ENCODE assay signal across 29 mouse cellular contexts in the genomic region with DNA sequence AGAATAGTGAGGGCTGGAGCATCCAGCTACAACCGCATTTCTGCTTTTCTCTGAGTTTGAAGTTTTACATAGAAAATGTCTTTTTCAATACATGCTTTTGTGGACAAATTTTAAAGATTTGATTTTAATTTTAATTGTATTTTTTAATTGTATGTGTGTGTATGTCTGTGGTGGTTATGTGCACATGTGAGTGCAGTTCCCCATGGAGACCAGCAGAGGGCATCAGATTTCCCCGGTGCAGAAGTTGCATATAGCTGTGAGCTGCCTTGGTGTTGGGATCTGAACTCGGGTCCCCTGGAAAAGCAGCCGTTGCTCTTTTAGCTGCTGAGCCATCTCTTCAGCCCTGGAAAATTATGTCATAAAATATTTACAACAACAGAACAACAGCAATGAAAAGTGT. TPM values are rescaled to one million over a fixed set of nuclear protein-coding genes. Genes with fewer than 3 reads are reported as not detected.
DNase-seq lines count a peak whose midpoint lies in the region; ATAC-seq and TF ChIP-seq lines count a peak whose summit lies in the region.
"Had no signal": no experiment of that assay in that cellular context is flagged by ENCODE, and none has a peak within 500 bp of the region (broad histone marks: within the 10 kb centered on the region; RNA-seq: fewer than 3 reads in every experiment).

No protein-coding gene starts in this region.

- no peaks in the 10 kb centered on the region for H3K27me3 ChIP-seq in heart, adult 2 months (ENCODE audit: control insufficient read depth, insufficient read depth, low read length)
- no peaks in the 10 kb centered on the region for H3K27me3 ChIP-seq in liver, embryonic 14.5 days (ENCODE audit: control insufficient read depth, insufficient read depth, low read length)
- no peaks in the 10 kb centered on the region for H3K27me3 ChIP-seq in liver, embryonic 12.5 days (replicated peaks)
- H3K27me3 ChIP-seq in E14TG2a.4 (ENCODE audit: insufficient read depth, low read length), result no peaks in the 10 kb centered on the region; the same call in 1 of the 2 replicates
- H3K27me3 ChIP-seq: heart, embryonic 12.5 days; limb, embryonic 13.5 days; liver, embryonic 13.5 days; midbrain, embryonic 12.5 days; Patski had no signal

- no peak overlapping the region for H3K4me2 ChIP-seq in liver, embryonic 14.5 days (ENCODE audit: low read depth)
- no peak overlapping the region for H3K4me2 ChIP-seq in liver, embryonic 12.5 days
- H3K4me2 ChIP-seq: heart, embryonic 12.5 days; hindbrain, embryonic 14.5 days; limb, embryonic 13.5 days; liver, embryonic 13.5 days; lung, embryonic 14.5 days; midbrain, embryonic 12.5 days had no signal

- H3K27ac ChIP-seq in heart, adult 2 months, result no peak overlapping the region
- H3K27ac ChIP-seq in liver, embryonic 14.5 days, result no peak overlapping the region
- H3K27ac ChIP-seq in liver, embryonic 12.5 days, result no peak overlapping the region
- H3K27ac ChIP-seq in bone marrow macrophage, adult 2 months (ENCODE audit: insufficient read depth, low read depth, low read length), result no peak overlapping the region
- H3K27ac ChIP-seq: liver, embryonic 13.5 days had no signal

- no peak for ATAC-seq in liver, embryonic 14.5 days (ENCODE audit: insufficient read depth)
- no peak for ATAC-seq in liver, embryonic 12.5 days
- no peak for ATAC-seq in CD4-positive, CD25-positive, alpha-beta regulatory T cell, adult 4 months
- ATAC-seq: Patski had no signal

- no peaks in the 10 kb centered on the region for H3K79me2 ChIP-seq in heart, adult 2 months (replicated peaks; ENCODE audit: control insufficient read depth, insufficient read depth, low read length)

- peaks cover 15% of the 10 kb centered on the region for H3K4me1 ChIP-seq in heart, adult 2 months (ENCODE audit: control insufficient read depth, insufficient read depth, low read length)
- no peaks in the 10 kb centered on the region for H3K4me1 ChIP-seq in liver, embryonic 14.5 days (replicated peaks; ENCODE audit: control insufficient read depth in 2 of 2, insufficient read depth in 2 of 2, low read length in 1 of 2)
- H3K4me1 ChIP-seq in liver, embryonic 12.5 days, result peaks cover 8% of the 10 kb centered on the region; the same call in 1 of the 2 replicates
- H3K4me1 ChIP-seq in E14TG2a.4 (replicated peaks; ENCODE audit: low read depth, low read length), result peaks cover 10% of the 10 kb centered on the region
- H3K4me1 ChIP-seq in bone marrow macrophage, adult 2 months (ENCODE audit: control insufficient read depth, insufficient read depth, low read length), result peaks cover 21% of the 10 kb centered on the region

- H3K9ac ChIP-seq in heart, adult 2 months (ENCODE audit: low read depth, low read length), result no peak overlapping the region
- H3K9ac ChIP-seq in liver, embryonic 14.5 days (replicated peaks), result no peak overlapping the region
- no peak overlapping the region for H3K9ac ChIP-seq in liver, embryonic 12.5 days
- H3K9ac ChIP-seq: heart, embryonic 12.5 days; hindbrain, embryonic 14.5 days; limb, embryonic 13.5 days; liver, embryonic 13.5 days; lung, embryonic 14.5 days; midbrain, embryonic 12.5 days had no signal

- no peak overlapping the region for H3K4me3 ChIP-seq in heart, adult 2 months
- no peak overlapping the region for H3K4me3 ChIP-seq in liver, embryonic 14.5 days (ENCODE audit: insufficient read depth in 1 of 2, low read depth in 2 of 2, low read length in 2 of 2)
- no peak overlapping the region for H3K4me3 ChIP-seq in liver, embryonic 12.5 days
- H3K4me3 ChIP-seq in E14TG2a.4 (replicated peaks; ENCODE audit: low read length), result no peak overlapping the region
- no peak overlapping the region for H3K4me3 ChIP-seq in bone marrow macrophage, adult 2 months (ENCODE audit: insufficient read depth, low read length)
- H3K4me3 ChIP-seq: erythroblast, embryonic 14.5 days; heart, embryonic 12.5 days; limb, embryonic 13.5 days; liver, embryonic 13.5 days; midbrain, embryonic 12.5 days had no signal

- intact Hi-C loops in heart, adult 2 months (cut with DNase I), result no loop called here
- intact Hi-C loops in heart, postnatal 10 days (cut with DNase I), result no loop called here

- DNase-seq in heart, adult 2 months, result no peak
- DNase-seq in heart, postnatal 10 days, result no peak
- DNase-seq in liver, embryonic 14.5 days (ENCODE audit: low read depth in 3 of 3, low spot score in 3 of 3), result no peak
- DNase-seq: adrenal gland, postnatal 10 days; cerebellum, adult 11-12 months; cerebellum, postnatal 10 days; gastrocnemius, postnatal 36 days; heart, adult 18-20 months; kidney, adult 2 months; liver, embryonic 13.5 days; lung, embryonic 14.5 days; retina, postnatal 1 day; right cerebral cortex, postnatal 14 days; thymus, adult 18-20 months; thymus, postnatal 25 days had no signal

- TF ChIP-seq EP300 in heart, adult 2 months (IDR thresholded peaks at IDR 0.05; ENCODE audit: insufficient read depth, low read depth, low read length), result no peak
- no peak for TF ChIP-seq EP300 in liver, embryonic 14.5 days (IDR thresholded peaks at IDR 0.05; ENCODE audit: low read depth)

- H3K9me3 ChIP-seq in liver, embryonic 14.5 days (ENCODE audit: control insufficient read depth, low read length), result peaks cover 2% of the 10 kb centered on the region; the same call in 1 of the 2 replicates
- H3K9me3 ChIP-seq in liver, embryonic 12.5 days (replicated peaks), result peaks cover 9% of the 10 kb centered on the region; the same call in 1 of the 2 replicates
- H3K9me3 ChIP-seq in E14TG2a.4 (ENCODE audit: low read length), result no peaks in the 10 kb centered on the region

- no peaks in the 10 kb centered on the region for H3K36me3 ChIP-seq in heart, adult 2 months (ENCODE audit: control insufficient read depth, insufficient read depth, low read length)
- H3K36me3 ChIP-seq in liver, embryonic 14.5 days (replicated peaks; ENCODE audit: control insufficient read depth, insufficient read depth, low read depth), result no peaks in the 10 kb centered on the region
- no peaks in the 10 kb centered on the region for H3K36me3 ChIP-seq in liver, embryonic 12.5 days
- H3K36me3 ChIP-seq in E14TG2a.4 (ENCODE audit: insufficient read depth, low read length), result no peaks in the 10 kb centered on the region
- H3K36me3 ChIP-seq: G1E; heart, embryonic 12.5 days; limb, embryonic 13.5 days; liver, embryonic 13.5 days; midbrain, embryonic 12.5 days had no signal

- no peak for TF ChIP-seq POLR2A in heart, adult 2 months (IDR thresholded peaks at IDR 0.05; ENCODE audit: insufficient read depth, low read depth, low read length)
- no peak for TF ChIP-seq POLR2A in bone marrow macrophage, adult 2 months (IDR thresholded peaks at IDR 0.05; ENCODE audit: borderline replicate concordance, low read depth, low read length)

- 98% methylated on average over 4 of the region's 4 CpGs for WGBS in heart, adult 2 months
- WGBS in liver, embryonic 14.5 days (ENCODE audit: insufficient replicate concordance), result 69% methylated on average over 4 of the region's 4 CpGs
- 78% methylated on average over 4 of the region's 4 CpGs for WGBS in liver, embryonic 12.5 days (ENCODE audit: insufficient replicate concordance)

- TF ChIP-seq CTCF in heart, adult 2 months (IDR thresholded peaks at IDR 0.05), result peak; percentile 51
- peak; percentile 49 for TF ChIP-seq CTCF in liver, embryonic 14.5 days (IDR thresholded peaks at IDR 0.05; ENCODE audit: low read depth)
- peak; percentile 81 for TF ChIP-seq CTCF in E14TG2a.4 (conservative IDR thresholded peaks at IDR 0.05; ENCODE audit: low read length)
- 0 out of 2 replicates have a peak, but pooled peaks have one; percentile 15 for TF ChIP-seq CTCF in bone marrow macrophage, adult 2 months (IDR thresholded peaks at IDR 0.05; ENCODE audit: low read depth, low read length)

RNA-seq across cellular contexts. Expression of a gene that starts 43.9 kb away (rescaled TPM):
- total RNA-seq in heart, adult 2 months (2021), result under 1 TPM; 0.13 to 0.39 TPM
- 0.78 and 0.85 TPM in 2 replicates for polyA plus RNA-seq in heart, adult 2 months (2012; rRNA removed)
- total RNA-seq in heart, postnatal 10 days (2021), result 1 to 10 TPM; 1.6 to 2.0 TPM
- polyA plus RNA-seq in liver, embryonic 14.5 days (2012; rRNA removed), result 0.38 TPM in 2 replicates
- 0.15 and 0.32 TPM in 2 replicates for polyA plus RNA-seq in liver, embryonic 14.5 days (2014; fragmentation: Nextera tagmentation; extraction: Ambion mirVana)
- 0.45 and 0.69 TPM in 2 replicates for polyA plus RNA-seq in liver, embryonic 12.5 days (2016; fragmentation: Nextera tagmentation; extraction: Ambion mirVana)
- polyA plus RNA-seq in bone marrow macrophage, adult 2 months (2012; ENCODE audit: insufficient read depth, insufficient read length, missing spikeins), result not detected in 2 replicates
- not detected for polyA plus RNA-seq in CD4-positive, CD25-positive, alpha-beta regulatory T cell, adult 4 months (2017; shearing (Covaris generic))
- total RNA-seq: G1E; hematopoietic stem cell, adult 5-6 weeks; megakaryocyte, adult 5-6 weeks; monocyte, adult 5-6 weeks had no signal
- polyA plus RNA-seq: erythroblast, embryonic 14.5 days; G1E had no signal

Comparison
In these comparisons a context has a peak if more than half of its experiments do, and no peak if none do; other contexts are left out.
1. CTCF ChIP-seq: peak in every context shown above with its lines; median percentile 81 in E14TG2a.4; 51 in heart, adult 2 months; 49 in liver, embryonic 14.5 days; 15 in bone marrow macrophage, adult 2 months.